Mouse (Mus musculus): ENCODE measurements around the gene Cox6b2. TPM values are rescaled to one million over a fixed set of nuclear protein-coding genes. Genes with fewer than 3 reads are reported as not detected.

Cox6b2 gene
- total RNA-seq, 1 experiment, result 46.4 TPM

DNA sequence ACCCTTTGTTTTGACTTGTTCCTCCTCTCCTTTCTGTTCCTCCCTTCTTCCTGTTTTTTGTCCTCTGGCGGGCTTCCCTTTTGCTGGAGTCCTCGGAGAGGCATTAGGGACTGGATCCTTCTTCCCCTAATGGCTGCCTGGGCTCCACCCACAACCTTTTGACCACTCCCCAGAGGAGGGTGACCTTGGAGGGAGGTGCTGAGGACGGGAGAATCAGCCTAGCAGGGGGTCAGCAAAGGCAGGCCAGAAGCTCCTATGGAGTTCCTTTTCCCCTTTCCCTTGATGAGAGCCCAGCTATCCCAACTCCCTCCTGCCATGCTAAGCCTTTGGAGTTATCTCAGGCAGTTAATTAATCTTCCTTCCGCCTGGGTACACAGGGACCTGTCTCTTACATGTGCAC lies 11.7 kb downstream of the Cox6b2 start:
- H3K9ac ChIP-seq (ENCODE audit: insufficient read depth, low read depth, low read length, poor library complexity, severe bottlenecking), result peak overlapping the region; percentile 94; the same call in 1 of the 2 replicates
- peaks cover 35% of the 10 kb centered on the region for H3K36me3 ChIP-seq (ENCODE audit: control insufficient read depth, insufficient read depth, low read length, poor library complexity, severe bottlenecking)
- in situ Hi-C loops (cut with MboI; ENCODE audit: low sequenced_read_pairs in 2 of 2, unreplicated experiment in 2 of 2), result no loop called here
- H3K4me3 ChIP-seq (ENCODE audit: insufficient read depth in 1 of 2, low read depth in 1 of 2, low read length in 2 of 2, poor library complexity in 1 of 2, severe bottlenecking in 1 of 2), result peak overlapping the region; percentile 90 to 95
- no peaks in the 10 kb centered on the region for H3K9me3 ChIP-seq (ENCODE audit: control insufficient read depth, insufficient read depth, low read depth, low read length)
- peaks cover 0 to 16% of the 10 kb centered on the region in 2 experiments; a peak in 1 of 4 replicates for H3K4me1 ChIP-seq (ENCODE audit: control insufficient read depth in 2 of 2, insufficient read depth in 2 of 2, low read length in 2 of 2, poor library complexity in 1 of 2)
- peak overlapping the region; percentile 63; the same call in 1 of the 2 replicates for H3K27ac ChIP-seq (ENCODE audit: insufficient read depth, low read depth, low read length, poor library complexity, severe bottlenecking)
- peak; percentile 85 for DNase-seq (ENCODE audit: low read depth, low spot score)
- no peak for TF ChIP-seq ZNF384 (IDR thresholded peaks at IDR 0.05; ENCODE audit: low read depth, low read length)
- TF ChIP-seq HCFC1 (IDR thresholded peaks at IDR 0.05; ENCODE audit: borderline replicate concordance, insufficient read depth, low read length), result no peak

DNA sequence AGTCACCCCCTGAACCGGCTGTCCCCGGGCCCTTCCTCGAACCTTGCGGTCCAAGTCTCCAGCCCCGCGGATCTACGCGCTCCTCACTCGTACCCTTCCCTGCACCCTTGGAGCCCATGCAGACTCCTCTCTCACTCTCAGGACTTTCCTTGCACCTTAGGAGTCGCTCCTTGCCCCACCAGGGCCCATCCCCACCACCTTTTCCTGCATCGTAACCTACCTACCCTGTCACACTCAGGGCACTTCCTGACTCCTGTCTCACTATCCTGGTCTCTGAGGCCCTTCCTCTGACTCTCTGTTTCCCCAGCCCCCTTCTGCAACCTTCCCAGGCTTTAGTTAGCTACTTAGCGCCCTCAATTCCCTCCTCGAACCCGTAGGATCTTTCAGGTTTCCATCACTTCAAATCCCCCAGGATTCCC lies 12.6 kb downstream of the Cox6b2 start:
- Histone ChIP-seq H3K36me3 (ENCODE audit: control insufficient read depth, insufficient read depth, low read length, poor library complexity, severe bottlenecking) (peaks cover 28% of the 10 kb centered on the region), H3K4me3 (ENCODE audit: insufficient read depth in 1 of 2, low read depth in 1 of 2, low read length in 2 of 2, poor library complexity in 1 of 2, severe bottlenecking in 1 of 2) (peak overlapping the region; percentile 90 to 95), H3K9ac (ENCODE audit: insufficient read depth, low read depth, low read length, poor library complexity, severe bottlenecking) (peak overlapping the region; percentile 94), H3K27ac (ENCODE audit: insufficient read depth, low read depth, low read length, poor library complexity, severe bottlenecking) (peak overlapping the region; percentile 63), H3K4me1 (ENCODE audit: control insufficient read depth in 2 of 2, insufficient read depth in 2 of 2, low read length in 2 of 2, poor library complexity in 1 of 2) (peaks cover 0 to 11% of the 10 kb centered on the region in 2 experiments; a peak in 1 of 4 replicates), H3K9me3 (ENCODE audit: control insufficient read depth, insufficient read depth, low read depth, low read length) (no peaks in the 10 kb centered on the region)
- no peak for TF ChIP-seq CHD2 (IDR thresholded peaks at IDR 0.05; ENCODE audit: low read depth, low read length)
- TF ChIP-seq HCFC1 (IDR thresholded peaks at IDR 0.05; ENCODE audit: borderline replicate concordance, insufficient read depth, low read length), result no peak
- no peak for TF ChIP-seq ZC3H11A (IDR thresholded peaks at IDR 0.05; ENCODE audit: borderline replicate concordance, low read depth, low read length)
- TF ChIP-seq ZNF384 (IDR thresholded peaks at IDR 0.05; ENCODE audit: low read depth, low read length), result no peak
- no peak for TF ChIP-seq MAFK (IDR thresholded peaks at IDR 0.05; ENCODE audit: insufficient read depth, low read depth, low read length)
- in situ Hi-C loops (cut with MboI; ENCODE audit: low sequenced_read_pairs in 2 of 2, unreplicated experiment in 2 of 2), result no loop called here
- no peak for DNase-seq (ENCODE audit: low read depth, low spot score)

DNA sequence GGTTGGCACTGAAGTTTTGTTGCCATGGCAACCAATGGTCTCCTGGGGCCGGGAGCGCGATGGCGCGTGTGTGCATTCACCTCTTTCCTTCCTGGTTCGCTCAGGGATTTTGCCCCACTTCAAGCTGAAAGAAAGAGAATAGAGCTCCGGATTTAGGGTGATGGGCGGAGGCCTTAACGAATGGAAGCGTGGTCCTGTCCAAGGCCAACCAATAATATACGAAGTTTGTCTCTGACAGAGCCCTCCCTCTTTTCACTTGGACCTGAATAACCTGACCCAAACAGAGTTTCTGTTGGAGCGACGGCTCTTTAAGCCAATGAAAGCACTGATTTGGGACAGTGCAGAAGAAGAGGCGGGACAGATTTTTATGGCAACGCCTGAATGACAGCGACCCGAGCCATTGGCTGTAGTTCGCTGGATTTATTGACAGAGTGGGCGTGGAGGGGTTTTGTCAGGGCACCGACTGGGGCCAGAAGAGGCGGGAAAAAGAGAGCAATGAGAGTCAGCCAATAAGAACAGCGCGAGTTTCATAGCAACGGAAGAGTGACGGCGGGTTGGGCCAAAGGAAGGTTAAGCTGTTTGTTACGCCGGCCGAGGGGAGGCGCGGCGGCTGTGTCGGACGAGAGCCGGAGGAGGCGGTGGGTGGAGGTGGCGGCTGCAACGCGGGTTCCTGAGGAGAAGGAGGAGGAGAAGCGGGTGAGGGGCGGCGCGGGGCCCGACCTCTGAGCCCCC lies 13.2 kb downstream of the Cox6b2 start, which contains the start of gene Kmt5c:
TSS of gene Kmt5c (plus strand) at position 572 of the 732 bp plus-strand sequence.
- Histone ChIP-seq H3K9ac (ENCODE audit: insufficient read depth, low read depth, low read length, poor library complexity, severe bottlenecking) (peak within 1 kb of the TSS; percentile 94), H3K36me3 (ENCODE audit: control insufficient read depth, insufficient read depth, low read length, poor library complexity, severe bottlenecking) (peaks cover 25% of the 10 kb centered on the region), H3K4me3 (ENCODE audit: insufficient read depth in 1 of 2, low read depth in 1 of 2, low read length in 2 of 2, poor library complexity in 1 of 2, severe bottlenecking in 1 of 2) (peak within 1 kb of the TSS; percentile 90 to 95), H3K27ac (ENCODE audit: insufficient read depth, low read depth, low read length, poor library complexity, severe bottlenecking) (peak within 1 kb of the TSS; percentile 63), H3K4me1 (ENCODE audit: control insufficient read depth in 2 of 2, insufficient read depth in 2 of 2, low read length in 2 of 2, poor library complexity in 1 of 2) (peaks cover 0 to 11% of the 10 kb centered on the region in 2 experiments; a peak in 1 of 4 replicates), H3K9me3 (ENCODE audit: control insufficient read depth, insufficient read depth, low read depth, low read length) (no peaks in the 10 kb centered on the region)
- in situ Hi-C loops (cut with MboI; ENCODE audit: low sequenced_read_pairs in 2 of 2, unreplicated experiment in 2 of 2), result no loop called here
- TF ChIP-seq CHD2 (IDR thresholded peaks at IDR 0.05; ENCODE audit: low read depth, low read length) (peak; percentile 97), MAFK (IDR thresholded peaks at IDR 0.05; ENCODE audit: insufficient read depth, low read depth, low read length) (no peak)
- DNase-seq (ENCODE audit: low read depth, low spot score), result peak; percentile 99

DNA sequence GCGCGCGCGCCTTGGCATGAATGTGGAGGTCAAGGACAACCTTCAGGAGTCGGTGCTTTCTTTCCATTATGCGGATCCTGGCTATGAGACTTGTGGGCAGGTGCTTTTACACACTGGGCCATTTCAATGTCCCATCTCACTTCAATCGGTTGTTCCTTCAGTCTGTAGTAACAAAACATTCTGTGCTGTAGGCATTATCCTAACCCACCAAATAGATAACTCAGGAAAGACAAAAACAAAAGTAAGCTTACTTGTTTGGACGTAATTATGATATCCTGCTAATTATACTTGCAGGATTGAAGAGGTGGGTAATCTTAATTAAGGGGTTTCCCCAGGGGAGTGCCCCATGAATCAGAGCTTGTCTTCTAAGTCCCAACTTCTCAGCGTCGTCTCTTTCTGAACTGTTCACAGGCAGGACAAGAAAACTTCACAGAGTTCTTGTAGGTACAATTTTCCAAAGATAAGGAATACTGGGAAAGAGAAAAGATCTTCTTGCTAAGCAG lies 13.8 kb downstream of the Cox6b2 start:
- Histone ChIP-seq H3K4me1 (ENCODE audit: control insufficient read depth in 2 of 2, insufficient read depth in 2 of 2, low read length in 2 of 2, poor library complexity in 1 of 2) (peaks cover 0 to 11% of the 10 kb centered on the region in 2 experiments; a peak in 1 of 4 replicates), H3K9me3 (ENCODE audit: control insufficient read depth, insufficient read depth, low read depth, low read length) (no peaks in the 10 kb centered on the region), H3K4me3 (ENCODE audit: insufficient read depth in 1 of 2, low read depth in 1 of 2, low read length in 2 of 2, poor library complexity in 1 of 2, severe bottlenecking in 1 of 2) (peak overlapping the region; percentile 39), H3K27ac (ENCODE audit: insufficient read depth, low read depth, low read length, poor library complexity, severe bottlenecking) (no peak overlapping the region), H3K36me3 (ENCODE audit: control insufficient read depth, insufficient read depth, low read length, poor library complexity, severe bottlenecking) (peaks cover 19% of the 10 kb centered on the region), H3K9ac (ENCODE audit: insufficient read depth, low read depth, low read length, poor library complexity, severe bottlenecking) (no peak overlapping the region)
- DNase-seq (ENCODE audit: low read depth, low spot score), result no peak
- in situ Hi-C loops (cut with MboI; ENCODE audit: low sequenced_read_pairs in 2 of 2, unreplicated experiment in 2 of 2), result no loop called here
- no peak for TF ChIP-seq ZC3H11A (IDR thresholded peaks at IDR 0.05; ENCODE audit: borderline replicate concordance, low read depth, low read length)
- TF ChIP-seq ZNF384 (IDR thresholded peaks at IDR 0.05; ENCODE audit: low read depth, low read length), result no peak
- TF ChIP-seq MAFK (IDR thresholded peaks at IDR 0.05; ENCODE audit: insufficient read depth, low read depth, low read length), result no peak
- no peak for TF ChIP-seq HCFC1 (IDR thresholded peaks at IDR 0.05; ENCODE audit: borderline replicate concordance, insufficient read depth, low read length)
- TF ChIP-seq CHD2 (IDR thresholded peaks at IDR 0.05; ENCODE audit: low read depth, low read length), result no peak

Measured in ES-E14 (cell line).